Mouse (Mus musculus) induced T-regulatory cell, adult 2 months (primary cell): Measurements from ENCODE around the gene Zc3h4.

ENCODE experiments used
- DNase-seq: peaks from one replicate; pipeline ENCODE4 v3.0.0-alpha.2; 2012; ENCODE audit warnings: low read depth

Zc3h4 gene

GRCm38 (mm10) chr7:16426129-16426729 is 25.5 kb downstream of the Zc3h4 start:
- peak; percentile 78 for DNase-seq

- DNase-seq: no peak
These were observed 32.8 kb downstream of the Zc3h4 start for GRCm38 (mm10) chr7:16433352-16433971.

DNA sequence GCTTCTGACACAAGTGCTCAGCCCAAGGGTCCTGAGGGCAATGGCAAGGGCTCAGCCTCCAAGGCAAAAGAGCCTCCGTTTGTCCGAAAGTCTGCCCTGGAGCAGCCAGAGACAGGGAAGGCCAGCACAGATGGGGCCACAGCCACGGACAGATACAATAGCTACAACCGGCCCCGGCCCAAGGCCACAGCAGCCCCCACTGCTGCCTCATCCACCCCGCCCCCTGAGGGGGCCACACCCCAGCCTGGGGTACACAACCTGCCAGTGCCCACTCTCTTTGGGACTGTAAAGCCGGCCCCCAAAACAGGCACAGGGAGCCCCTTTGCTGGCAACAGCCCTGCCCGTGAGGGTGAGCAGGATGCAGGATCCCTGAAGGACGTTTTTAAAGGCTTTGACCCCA is 34.4 kb downstream of the Zc3h4 start:
- DNase-seq: no peak

GRCm38 (mm10) chr7:16441241-16441640 is 40.5 kb downstream of the Zc3h4 start:
- peak; percentile 72 for DNase-seq

GRCm38 (mm10) chr7:16451656-16452055 is 50.9 kb downstream of the Zc3h4 start:
- no peak for DNase-seq

- DNase-seq: peak; percentile 94
These were observed 51.9 kb downstream of the Zc3h4 start, which contains the start of gene Tmem160 for GRCm38 (mm10) chr7:16452587-16453073. Gene Tmem160 (plus strand): TSS chr7:16452779.

DNA sequence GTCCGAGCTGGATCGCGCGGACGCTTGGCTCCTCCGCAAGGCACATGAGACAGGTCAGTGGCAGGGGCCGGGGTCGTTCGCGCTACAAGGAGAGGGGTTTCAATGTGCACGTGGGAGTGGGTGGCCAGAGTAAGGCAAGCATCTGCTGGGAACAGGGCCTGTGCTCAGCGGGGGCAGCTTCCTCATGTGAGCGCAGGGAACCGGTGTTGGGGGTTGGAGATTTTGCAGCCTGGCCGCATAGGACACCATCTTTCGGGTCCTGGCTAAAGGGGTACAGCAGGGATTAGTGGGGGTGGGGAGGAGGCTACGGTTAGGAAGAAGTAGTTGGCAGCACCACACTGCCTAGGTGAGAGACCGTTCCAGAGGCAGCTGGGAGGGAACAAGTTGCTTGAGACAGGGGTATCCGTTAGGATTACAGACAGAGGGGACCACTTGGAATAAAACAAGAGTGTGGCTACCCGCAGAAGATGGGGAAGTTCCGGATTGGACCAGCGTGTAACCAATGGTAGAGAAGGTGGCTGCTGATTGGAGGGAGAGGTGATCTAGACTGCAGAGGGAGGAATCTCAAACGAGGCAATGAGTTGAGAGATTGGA is 52.5 kb downstream of the Zc3h4 start:
- DNase-seq: peak; percentile 78

DNA sequence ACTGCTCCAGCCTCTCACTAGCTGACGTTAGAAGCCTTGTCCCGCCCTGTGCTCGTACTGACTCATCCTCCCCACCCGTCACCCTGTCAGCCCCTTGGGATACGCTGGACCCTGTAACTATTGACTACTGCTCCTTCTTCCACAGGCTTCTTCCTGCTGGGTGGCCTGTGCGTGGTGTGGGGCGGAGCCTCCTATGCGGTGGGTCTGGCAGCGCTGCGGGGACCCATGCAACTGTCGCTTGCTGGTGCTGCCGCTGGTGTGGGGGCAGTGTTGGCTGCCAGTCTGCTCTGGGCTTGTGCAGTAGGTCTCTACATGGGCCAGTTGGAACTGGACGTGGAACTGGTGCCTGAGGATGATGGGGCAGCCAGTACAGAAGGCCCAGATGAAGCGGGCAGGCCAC is 54.3 kb downstream of the Zc3h4 start:
- no peak for DNase-seq

GRCm38 (mm10) chr7:16456289-16456688 is 55.6 kb downstream of the Zc3h4 start:
- no peak for DNase-seq

- DNase-seq: no peak
These were observed 59.9 kb downstream of the Zc3h4 start for GRCm38 (mm10) chr7:16460566-16460965.

DNA sequence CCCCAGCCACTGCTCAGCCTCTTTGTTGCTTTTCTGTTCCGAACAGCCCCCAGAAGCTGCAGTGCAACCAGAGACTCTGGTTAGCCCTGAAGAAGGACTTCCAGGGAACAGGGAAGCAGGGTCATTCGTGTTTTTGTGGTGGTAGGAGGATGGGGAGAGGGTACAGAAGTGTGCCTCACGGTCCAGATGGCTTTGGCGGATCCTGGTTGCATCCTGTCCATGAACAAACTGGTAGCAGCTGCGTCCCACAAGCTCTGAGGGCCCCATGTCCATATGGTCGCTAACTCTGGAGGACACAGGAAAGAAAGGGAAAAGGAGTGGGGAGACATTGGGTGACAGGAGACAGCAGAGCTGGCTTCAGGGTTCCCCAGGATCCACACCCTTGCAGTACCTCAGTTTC is 60.4 kb downstream of the Zc3h4 start:
- DNase-seq: no peak

DNA sequence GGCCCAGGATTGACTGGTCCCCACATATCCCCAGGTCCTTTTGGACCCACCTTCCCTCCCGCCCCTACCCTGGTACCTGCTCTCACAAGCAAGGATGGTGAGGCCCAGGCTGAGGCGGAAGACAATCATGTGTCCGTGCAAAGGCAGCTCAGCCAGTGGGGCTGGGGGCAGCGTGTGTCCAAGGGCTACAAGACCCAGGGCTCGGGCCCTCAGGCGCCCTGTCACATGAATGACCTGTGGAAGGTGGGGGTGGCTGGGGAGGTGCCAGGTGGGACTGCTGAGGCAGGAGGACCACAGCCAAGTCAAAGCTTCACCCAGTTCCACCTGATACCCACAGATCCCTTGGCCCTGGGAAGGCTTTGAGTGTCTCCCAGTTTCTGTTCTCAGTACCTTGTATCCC is 61.0 kb downstream of the Zc3h4 start:
- DNase-seq: no peak

DNA sequence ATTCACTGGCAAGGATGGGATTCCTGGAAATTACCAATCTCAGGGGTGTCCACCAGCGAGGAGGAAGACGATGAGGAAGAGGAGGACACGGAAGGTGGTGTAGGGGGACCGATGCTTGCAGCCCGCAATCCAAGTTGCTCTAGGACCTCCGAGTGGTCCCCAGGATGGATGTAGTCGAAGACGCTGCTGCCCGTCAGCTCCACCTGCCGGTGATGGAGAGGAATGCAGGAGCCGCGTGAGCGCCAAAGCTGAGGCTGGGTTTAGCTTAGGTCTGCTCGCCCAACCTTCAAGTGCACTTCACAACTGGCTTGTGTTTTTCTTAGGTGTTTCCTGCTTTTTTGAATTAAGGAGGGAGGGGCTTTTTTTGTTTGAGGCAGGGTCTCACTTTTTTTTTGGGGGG is 62.5 kb downstream of the Zc3h4 start:
- peak; percentile 87 for DNase-seq

DNA sequence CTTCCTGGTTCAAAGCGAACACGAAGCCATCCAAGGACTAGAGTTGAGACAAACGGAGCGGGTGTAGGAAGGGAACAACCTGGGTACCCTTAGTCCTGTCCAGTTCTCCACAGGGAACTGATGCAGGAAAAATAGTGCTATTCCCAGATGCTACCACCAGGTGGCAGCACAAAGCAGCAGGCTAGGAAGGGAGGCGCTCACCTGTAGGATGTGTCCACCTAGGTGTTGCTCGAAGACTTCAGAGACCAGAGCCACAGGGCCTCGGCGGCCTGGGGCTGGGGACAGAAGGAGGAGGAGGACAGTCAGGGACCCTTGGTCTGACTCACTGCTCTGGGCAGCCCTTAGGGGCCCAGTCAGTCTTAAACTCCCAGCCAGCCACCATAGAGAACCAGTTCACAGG is 64.5 kb downstream of the Zc3h4 start:
- DNase-seq: peak; percentile 87

- no peak for DNase-seq
These were observed 64.9 kb downstream of the Zc3h4 start for GRCm38 (mm10) chr7:16465568-16465967.

GRCm38 (mm10) chr7:16466565-16466964 is 65.9 kb downstream of the Zc3h4 start:
- peak; percentile 81 for DNase-seq

GRCm38 (mm10) chr7:16468115-16468514 is 67.4 kb downstream of the Zc3h4 start:
- DNase-seq: no peak

- DNase-seq: peak; percentile 50
These were observed 70.8 kb downstream of the Zc3h4 start for GRCm38 (mm10) chr7:16471549-16471948.

GRCm38 (mm10) chr7:16472116-16472709 is 71.5 kb downstream of the Zc3h4 start:
- no peak for DNase-seq

GRCm38 (mm10) chr7:16473847-16474246 is 73.1 kb downstream of the Zc3h4 start:
- no peak for DNase-seq

DNA sequence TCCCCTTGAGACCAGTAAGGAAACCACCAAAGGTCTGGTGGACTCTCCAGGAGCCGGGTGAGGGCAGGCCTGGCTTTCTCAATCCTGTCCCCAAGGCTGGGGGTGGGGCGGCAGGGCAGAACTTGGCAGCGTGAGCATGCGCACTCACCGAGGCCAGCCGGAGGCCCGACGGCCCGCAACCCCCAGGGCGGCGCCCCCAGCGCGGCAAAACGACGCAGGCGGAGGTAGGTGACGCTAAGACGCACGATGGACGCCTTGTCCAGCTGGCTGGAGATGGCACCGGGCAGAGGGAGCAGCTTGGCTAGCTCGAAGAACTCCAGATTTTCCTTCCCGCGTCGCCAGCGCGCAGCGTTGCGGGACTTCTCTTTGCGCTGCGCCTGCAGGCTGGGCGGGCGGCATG is 73.7 kb downstream of the Zc3h4 start:
- DNase-seq: no peak

- no peak for DNase-seq
These were observed 74.6 kb downstream of the Zc3h4 start for GRCm38 (mm10) chr7:16475321-16475720.
